Mouse (Mus musculus) CH12.LX (cell line): ENCODE data around the gene Gm49384. TPM values are rescaled to one million over a fixed set of nuclear protein-coding genes. Genes with fewer than 3 reads are reported as not detected.

Source experiments
- DNase-seq: peaks from one replicate; pipeline ENCODE4 v3.0.0-alpha.2; 2013; ENCODE audit errors: extremely low read depth
- H3K27ac ChIP-seq: 2 replicates; pipeline ENCODE4 v1.5.1; 2012; ENCODE audit warnings: low read depth, mild to moderate bottlenecking, control low read depth, moderate library complexity; ENCODE audit not compliant: insufficient read depth
- H3K27me3 ChIP-seq: replicated peaks from 2 replicates; pipeline ENCODE3; 2012; ENCODE audit warnings: inconsistent platforms
- H3K36me3 ChIP-seq, 2 experiments: replicated peaks in 1 of 2; 2 replicates each; pipeline versions ENCODE3 to v1.6.1; 2012; ENCODE audit warnings: inconsistent platforms in 1 of 2, low read length in 1 of 2, mild to moderate bottlenecking in 1 of 2, mixed read lengths in 1 of 2, moderate library complexity in 1 of 2; ENCODE audit not compliant: control insufficient read depth in 1 of 2, insufficient read depth in 1 of 2
- H3K4me1 ChIP-seq, 2 experiments: 2 replicates each; pipeline ENCODE4 v1.6.1; 2012; ENCODE audit warnings: inconsistent platforms in 1 of 2, moderate library complexity in 1 of 2; ENCODE audit not compliant: insufficient read depth in 2 of 2, control insufficient read depth in 1 of 2
- H3K4me2 ChIP-seq: 2 replicates; pipeline ENCODE4 v1.6.1; 2012; ENCODE audit warnings: low read depth, mild to moderate bottlenecking, control low read depth; ENCODE audit not compliant: poor library complexity, insufficient read depth, severe bottlenecking
- H3K4me3 ChIP-seq, 3 experiments: fragments of 150-350 bp in 1 of 3; sonication (generic) in 1 of 3; replicated peaks in 1 of 3; 2 replicates each; pipeline versions ENCODE3 to v1.5.1; 2011 to 2012; ENCODE audit warnings: low read depth in 2 of 3, low read length in 2 of 3, mild to moderate bottlenecking in 2 of 3, moderate library complexity in 2 of 3, control low read depth in 1 of 3, improper control_type of control experiment in 1 of 3, inconsistent platforms in 1 of 3, mixed read lengths in 1 of 3; ENCODE audit not compliant: poor library complexity in 1 of 3
- H3K79me2 ChIP-seq: replicated peaks from 2 replicates; pipeline ENCODE4 v1.6.1; 2012; ENCODE audit warnings: mild to moderate bottlenecking, moderate library complexity; ENCODE audit not compliant: control insufficient read depth, poor library complexity, insufficient read depth, severe bottlenecking; ENCODE audit errors: extremely low read depth
- H3K9ac ChIP-seq: 2 replicates; pipeline ENCODE4 v1.6.1; 2012; ENCODE audit warnings: low read depth, mild to moderate bottlenecking, control low read depth, moderate library complexity; ENCODE audit not compliant: insufficient read depth
- H3K9me3 ChIP-seq: replicated peaks from 2 replicates; pipeline ENCODE3; 2012; ENCODE audit warnings: low read length, inconsistent platforms, mixed read lengths
- BHLHE40 ChIP-seq: IDR thresholded peaks from 2 replicates; pipeline ENCODE4 v1.6.1; 2011; ENCODE audit warnings: mild to moderate bottlenecking, low read depth, low read length, improper control_type of control experiment
- CHD1 ChIP-seq: IDR thresholded peaks from 2 replicates; pipeline ENCODE4 v1.6.1; 2012; ENCODE audit warnings: low read depth, low read length, improper control_type of control experiment, inconsistent platforms
- CTCF ChIP-seq, 2 experiments: IDR thresholded peaks in 1 of 2; conservative IDR thresholded peaks in 1 of 2; 2 replicates each; pipeline ENCODE4 v1.5.1; 2011 to 2012; ENCODE audit warnings: low read depth in 2 of 2, low read length in 2 of 2, improper control_type of control experiment in 1 of 2, inconsistent platforms in 1 of 2, mild to moderate bottlenecking in 1 of 2, moderate library complexity in 1 of 2
- E2F4 ChIP-seq: IDR thresholded peaks from 2 replicates; pipeline ENCODE4 v1.6.1; 2011; ENCODE audit warnings: low read depth, low read length, improper control_type of control experiment; ENCODE audit not compliant: insufficient replicate concordance
- ELF1 ChIP-seq: IDR thresholded peaks from 2 replicates; pipeline ENCODE4 v1.6.1; 2014; ENCODE audit warnings: low read depth, mild to moderate bottlenecking, inconsistent platforms, low read length, improper control_type of control experiment
- EP300 ChIP-seq: IDR thresholded peaks from 2 replicates; pipeline ENCODE4 v1.6.1; 2011; ENCODE audit warnings: low read length, improper control_type of control experiment
- ETS1 ChIP-seq: conservative IDR thresholded peaks from 2 replicates; pipeline ENCODE4 v1.6.1; 2012; ENCODE audit warnings: low read depth, mild to moderate bottlenecking, inconsistent platforms, low read length, improper control_type of control experiment, moderate library complexity
- GABPA ChIP-seq: IDR thresholded peaks from 2 replicates; pipeline ENCODE4 v1.6.1; 2012; ENCODE audit warnings: low read depth, low read length, improper control_type of control experiment, inconsistent platforms; ENCODE audit not compliant: insufficient replicate concordance
- HCFC1 ChIP-seq: IDR thresholded peaks from 2 replicates; pipeline ENCODE4 v1.6.1; 2012; ENCODE audit warnings: low read depth, mild to moderate bottlenecking, inconsistent platforms, low read length, improper control_type of control experiment
- IRF4 ChIP-seq: IDR thresholded peaks from 2 replicates; pipeline ENCODE4 v1.6.1; 2014; ENCODE audit warnings: low read depth, mild to moderate bottlenecking, inconsistent platforms, low read length, improper control_type of control experiment
- JUN ChIP-seq: IDR thresholded peaks from 2 replicates; pipeline ENCODE4 v1.6.1; 2011; ENCODE audit warnings: low read depth, mild to moderate bottlenecking, low read length, improper control_type of control experiment, moderate library complexity; ENCODE audit not compliant: insufficient read depth
- JUND ChIP-seq: conservative IDR thresholded peaks from 2 replicates; pipeline ENCODE4 v1.6.1; 2011; ENCODE audit warnings: low read depth, low read length, improper control_type of control experiment
- KAT2A ChIP-seq: IDR thresholded peaks from 2 replicates; pipeline ENCODE4 v1.6.1; 2012; ENCODE audit warnings: low read length, improper control_type of control experiment, inconsistent platforms; ENCODE audit not compliant: insufficient replicate concordance
- MAFK ChIP-seq: IDR thresholded peaks from 2 replicates; pipeline ENCODE4 v1.6.1; 2011; ENCODE audit warnings: low read length, improper control_type of control experiment; ENCODE audit not compliant: insufficient replicate concordance
- MAX ChIP-seq: IDR thresholded peaks from 2 replicates; pipeline ENCODE4 v1.6.1; 2011; ENCODE audit warnings: low read length, improper control_type of control experiment
- MXI1 ChIP-seq: IDR thresholded peaks from 2 replicates; pipeline ENCODE4 v1.6.1; 2011; ENCODE audit warnings: mild to moderate bottlenecking, low read depth, low read length, improper control_type of control experiment
- MYC ChIP-seq: IDR thresholded peaks from 2 replicates; pipeline ENCODE4 v1.6.1; 2011; ENCODE audit warnings: low read depth, mild to moderate bottlenecking, improper control_type of control experiment, low read length
- NELFE ChIP-seq: IDR thresholded peaks from 2 replicates; pipeline ENCODE4 v1.6.1; 2011; ENCODE audit warnings: low read depth, low read length, improper control_type of control experiment
- NRF1 ChIP-seq: IDR thresholded peaks from 2 replicates; pipeline ENCODE4 v1.6.1; 2014; ENCODE audit warnings: low read depth, mild to moderate bottlenecking, inconsistent platforms, low read length, improper control_type of control experiment, moderate library complexity
- PAX5 ChIP-seq: IDR thresholded peaks from 2 replicates; pipeline ENCODE4 v1.6.1; 2012; ENCODE audit warnings: low read length, inconsistent platforms, mixed read lengths
- POLR2A ChIP-seq: IDR thresholded peaks from 2 replicates; pipeline ENCODE4 v1.6.1; 2011; ENCODE audit warnings: low read depth, mild to moderate bottlenecking, improper control_type of control experiment, low read length
- RAD21 ChIP-seq: IDR thresholded peaks from 2 replicates; pipeline ENCODE4 v1.6.1; 2011; ENCODE audit warnings: low read depth, mild to moderate bottlenecking, low read length, improper control_type of control experiment, moderate library complexity
- RCOR1 ChIP-seq: conservative IDR thresholded peaks from 2 replicates; pipeline ENCODE4 v1.6.1; 2012; ENCODE audit warnings: low read depth, mild to moderate bottlenecking, inconsistent platforms, low read length, improper control_type of control experiment
- SIN3A ChIP-seq: IDR thresholded peaks from 2 replicates; pipeline ENCODE4 v1.6.1; 2012; ENCODE audit warnings: low read length, improper control_type of control experiment, inconsistent platforms
- SMC3 ChIP-seq: IDR thresholded peaks from 2 replicates; pipeline ENCODE4 v1.6.1; 2011; ENCODE audit warnings: low read depth, low read length, improper control_type of control experiment
- TBP ChIP-seq: conservative IDR thresholded peaks from 2 replicates; pipeline ENCODE4 v1.6.1; 2011; ENCODE audit warnings: low read depth, low read length, improper control_type of control experiment
- USF1 ChIP-seq: IDR thresholded peaks from 2 replicates; pipeline ENCODE4 v1.6.1; 2014; ENCODE audit warnings: low read depth, mild to moderate bottlenecking, inconsistent platforms, low read length, improper control_type of control experiment
- ZC3H11A ChIP-seq: IDR thresholded peaks from 2 replicates; pipeline ENCODE4 v1.6.1; 2012; ENCODE audit warnings: low read depth, mild to moderate bottlenecking, inconsistent platforms, low read length, improper control_type of control experiment
- ZMIZ1 ChIP-seq: IDR thresholded peaks from 2 replicates; pipeline ENCODE4 v1.6.1; 2012; ENCODE audit warnings: low read depth, mild to moderate bottlenecking, inconsistent platforms, low read length, improper control_type of control experiment
- ZNF384 ChIP-seq: IDR thresholded peaks from 2 replicates; pipeline ENCODE4 v1.6.1; 2012; ENCODE audit warnings: low read depth, low read length, improper control_type of control experiment, inconsistent platforms
- dilution Hi-C: fragments of 300-500 bp; cut with MboI; formaldehyde crosslinking; loops from 2 replicates; pipeline ENCODE4 v1.14.3; 2020; ENCODE audit warnings: low sequenced_read_pairs; ENCODE audit not compliant: extremely low pct_unique_long_range_greater_than_20kb, extremely low pct_ligation_motif_present
- in situ Hi-C: fragments of 300-500 bp; cut with MboI; formaldehyde crosslinking; loops from 3 replicates; pipeline ENCODE4 v1.14.3; 2019; ENCODE audit warnings: low sequenced_read_pairs, low pct_ligation_motif_present, low pct_unique_long_range_greater_than_20kb, mixed read lengths
- polyA plus RNA-seq: library from polyadenylated mRNA; unstranded; fragments of >175 nt; gene quantifications from 2 replicates; pipeline ENCODE4 v1.2.1, GENCODE M21; 2012; ENCODE audit warnings: low read depth; ENCODE audit not compliant: insufficient read length
- total RNA-seq, 2 experiments: library from RNA; depleted of rRNA; stranded (reverse); fragments of 300-350 nt in 1 of 2; fragments of >200 nt in 1 of 2; gene quantifications; 2 replicates each; pipeline ENCODE4 v1.2.3; 2012 to 2014

The Gm49384 gene
- total and polyA plus RNA-seq, 3 experiments: 23.4 to 54.9 (median 34.4) TPM

DNA sequence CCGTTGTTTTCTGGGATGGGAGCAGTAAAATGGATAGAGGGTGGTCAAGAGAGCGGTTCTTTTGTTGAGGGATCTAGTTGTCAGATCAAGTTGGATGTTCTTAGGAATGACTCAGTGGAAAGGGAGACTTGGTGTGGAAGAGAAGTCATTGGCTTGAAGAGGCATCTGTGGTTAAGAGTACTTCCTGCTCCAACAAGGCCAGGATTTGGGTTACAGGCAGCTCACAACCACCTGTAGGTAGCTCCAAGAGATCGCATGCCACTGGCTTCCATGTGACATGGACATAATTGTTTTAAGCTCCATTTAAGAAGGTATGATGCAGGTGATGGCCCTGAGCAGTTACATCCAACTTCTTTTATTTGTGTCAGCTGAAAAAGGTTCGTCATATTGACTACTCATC is 45.7 kb upstream of the Gm49384 start:
- TF ChIP-seq JUND (no peak), MAX (no peak), IRF4 (no peak), SMC3 (no peak), ETS1 (no peak), MYC (no peak), KAT2A (no peak), E2F4 (no peak), SIN3A (no peak), USF1 (no peak), PAX5 (no peak), MXI1 (no peak), ELF1 (no peak), BHLHE40 (no peak), RCOR1 (no peak), RAD21 (no peak), CTCF (conservative IDR thresholded peaks at IDR 0.05 in 1 of 2, IDR thresholded peaks at IDR 0.05 in 1 of 2; ENCODE audit: low read depth in 2 of 2, low read length in 2 of 2) (no peak)
- DNase-seq: no peak
- no peak overlapping the region for H3K27ac ChIP-seq
- H3K9ac ChIP-seq: no peak overlapping the region
- dilution Hi-C loops: no loop called here
- in situ Hi-C loops: no loop called here
- no peaks in the 10 kb centered on the region for H3K27me3 ChIP-seq
- no peaks in the 10 kb centered on the region for H3K4me1 ChIP-seq
- H3K79me2 ChIP-seq: no peaks in the 10 kb centered on the region
- no peaks in the 10 kb centered on the region for H3K9me3 ChIP-seq
- no peak overlapping the region for H3K4me3 ChIP-seq
- H3K4me2 ChIP-seq: no peak overlapping the region
- peaks cover 0 to 12% of the 10 kb centered on the region in 2 experiments for H3K36me3 ChIP-seq

DNA sequence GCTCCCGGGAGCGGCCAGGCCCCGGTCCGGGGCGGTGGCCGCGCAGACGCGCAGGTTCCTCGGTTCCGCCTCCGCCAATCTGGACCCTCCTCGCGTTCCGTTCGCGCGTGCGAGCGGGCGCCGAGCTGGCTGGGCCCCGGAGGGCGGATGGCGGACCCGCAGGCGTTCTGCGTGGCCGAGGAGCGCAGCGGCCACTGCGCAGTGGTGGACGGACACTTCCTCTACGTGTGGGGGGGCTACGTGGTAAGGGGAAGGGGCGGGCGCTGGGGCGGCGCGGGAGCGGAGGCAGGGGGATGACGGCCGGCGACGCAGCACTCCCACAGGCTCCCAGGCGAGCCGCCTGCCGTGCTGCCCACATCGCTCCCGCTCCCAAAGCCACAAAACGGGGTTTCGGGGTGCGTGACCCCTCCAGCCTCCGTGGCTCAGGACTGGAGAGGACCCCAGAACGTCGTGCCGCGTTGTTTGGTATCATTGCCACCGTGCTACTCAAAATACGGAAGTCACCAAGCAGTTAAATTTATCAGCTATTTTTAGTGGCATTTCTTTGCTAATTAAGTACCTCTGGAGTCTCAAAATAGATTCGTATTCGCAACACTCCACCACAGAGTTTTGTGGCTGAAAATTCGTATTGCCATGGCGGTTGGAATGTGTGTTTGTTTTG is 37.8 kb upstream of the Gm49384 start:
- H3K4me1 ChIP-seq: peaks cover 0 to 13% of the 10 kb centered on the region in 2 experiments; a peak in 2 of 4 replicates
- H3K79me2 ChIP-seq: no peaks in the 10 kb centered on the region
- H3K4me3 ChIP-seq: peak overlapping the region; percentile 72 to 96 (median 80)
- H3K27ac ChIP-seq: peak overlapping the region; percentile 35
- in situ Hi-C loops: no loop called here
- peak overlapping the region; percentile 51 for H3K9ac ChIP-seq
- no peaks in the 10 kb centered on the region for H3K27me3 ChIP-seq
- H3K9me3 ChIP-seq: no peaks in the 10 kb centered on the region
- DNase-seq: peak; percentile 43
- H3K4me2 ChIP-seq: peak overlapping the region; percentile 84; the same call in 1 of the 2 replicates
- H3K36me3 ChIP-seq: no peaks in the 10 kb centered on the region
- dilution Hi-C loops: no loop called here
- TF ChIP-seq ETS1 (no peak; the same call in 1 of the 2 replicates), CTCF (conservative IDR thresholded peaks at IDR 0.05 in 1 of 2, IDR thresholded peaks at IDR 0.05 in 1 of 2; ENCODE audit: low read depth in 2 of 2, low read length in 2 of 2) (no peak), MAX (no peak; the same call in 1 of the 2 replicates), POLR2A (peak; percentile 81), ELF1 (peak; percentile 63; the same call in 1 of the 2 replicates), GABPA (no peak), ZC3H11A (no peak), ZNF384 (no peak), ZMIZ1 (peak; percentile 62), JUN (no peak), PAX5 (no peak), JUND (no peak), MAFK (no peak), NRF1 (peak; percentile 78), RCOR1 (no peak), EP300 (0 out of 2 replicates have a peak, but pooled peaks have one; percentile 9), CHD1 (0 out of 2 replicates have a peak, but pooled peaks have one; percentile 45), SMC3 (no peak), NELFE (peak; percentile 66; the same call in 1 of the 2 replicates), TBP (no peak), USF1 (no peak), BHLHE40 (0 out of 2 replicates have a peak, but pooled peaks have one; percentile 13), HCFC1 (peak; percentile 50)
